Mouse (Mus musculus): ENCODE results near the gene Wwc2. TPM values are rescaled to one million over a fixed set of nuclear protein-coding genes. Genes with fewer than 3 reads are reported as not detected.

The Wwc2 gene
- 1 to 10 TPM; 3.6 to 4.2 TPM for total RNA-seq (2023)

DNA sequence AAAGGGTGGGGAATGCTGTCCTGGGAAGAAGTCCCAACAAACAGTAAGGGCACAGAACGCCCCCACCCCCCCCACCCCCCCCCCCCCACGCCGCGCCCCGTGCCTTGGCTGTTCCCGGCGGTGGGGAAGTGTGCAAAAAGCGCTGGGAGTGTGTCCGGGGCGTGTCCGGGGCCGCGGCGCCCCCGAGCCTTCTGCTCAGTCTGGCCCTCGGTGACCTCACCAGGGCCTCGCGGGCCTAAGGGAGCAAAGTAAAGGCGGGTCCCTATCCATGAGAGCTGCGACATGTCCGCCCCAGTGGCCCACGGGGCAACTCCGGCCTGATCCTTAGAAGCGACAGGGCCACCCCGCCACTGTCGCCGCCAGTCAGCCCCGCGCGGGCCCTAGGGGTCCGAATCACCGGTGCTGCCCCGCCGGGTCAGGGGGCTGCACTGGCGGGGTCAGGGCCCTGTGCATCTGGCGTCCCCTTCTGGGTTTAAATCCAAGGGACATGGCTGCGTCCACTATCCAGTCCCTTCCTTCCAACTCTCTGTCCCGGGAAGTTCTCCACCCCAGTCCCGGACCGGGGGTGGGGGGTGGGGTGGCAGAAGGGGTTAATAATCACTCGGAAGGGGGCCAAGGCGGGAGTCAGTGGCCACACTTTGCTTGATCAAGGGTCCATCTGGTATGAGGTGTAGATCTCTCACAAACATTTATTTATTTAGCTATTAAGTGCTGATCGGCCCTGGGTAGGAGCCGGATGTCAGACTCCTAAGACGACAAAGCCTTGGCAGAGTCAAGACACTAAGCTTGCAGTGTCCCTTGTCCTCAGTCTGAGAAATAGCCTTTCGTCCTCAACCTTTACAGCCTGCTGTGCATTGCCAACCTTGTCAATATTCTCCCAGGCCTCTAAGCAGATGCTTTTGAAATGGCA, at the start of gene Wwc2:
TSS of gene Wwc2 (minus strand) at position 14 of the 910 bp plus-strand sequence.

DNA sequence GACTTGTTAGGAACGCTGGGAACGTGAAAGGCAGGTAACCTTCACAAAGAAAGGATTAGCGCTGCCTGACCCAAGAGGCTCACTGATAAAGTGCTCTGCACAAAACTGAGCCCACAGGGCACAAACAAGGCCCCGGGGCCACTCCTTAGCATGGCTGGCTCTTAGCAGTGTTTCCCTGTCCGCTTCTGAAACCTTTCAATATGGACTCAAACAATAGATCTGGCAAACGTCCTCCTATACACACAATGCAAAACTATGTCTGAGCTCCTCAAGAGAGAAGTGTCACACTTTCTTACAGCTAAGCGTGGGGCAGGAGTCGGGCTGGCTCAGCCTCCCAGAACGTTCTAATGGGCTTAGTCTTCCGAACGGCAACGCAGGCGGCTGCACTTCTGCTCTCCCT, 166.5 kb downstream of the Wwc2 start, which contains the start of gene Cldn22:
TSS of gene Cldn22 (plus strand) at position 301 of the 400 bp plus-strand sequence.

DNA sequence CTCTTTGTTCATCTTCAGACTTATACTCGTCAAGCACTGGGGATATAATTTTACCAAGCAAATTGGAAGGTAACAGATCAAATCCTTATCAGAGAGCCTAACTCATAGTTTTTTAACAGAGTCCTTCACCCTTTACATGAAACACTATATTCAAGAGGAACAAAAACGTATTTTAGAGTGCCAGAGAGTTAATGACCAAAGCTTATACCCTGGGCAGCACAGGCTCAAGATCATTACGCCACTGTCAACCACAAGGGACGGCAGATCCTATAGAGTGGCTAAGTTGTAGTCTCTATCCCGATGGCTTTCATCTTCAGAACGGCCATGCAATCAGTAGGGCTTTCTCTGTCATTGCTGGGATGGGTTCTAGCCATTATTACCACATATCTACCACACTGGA, 168.9 kb downstream of the Wwc2 start, which contains the start of gene Cldn24:
TSS of gene Cldn24 (plus strand) at position 301 of the 400 bp plus-strand sequence.

Other genes starting within 250 kb of the Wwc2 start
- gene Cldn24, start 168.8 kb downstream of the Wwc2 start, total RNA-seq (2023) = not detected
- gene Cldn22, start 166.4 kb downstream of the Wwc2 start, total RNA-seq (2023) = not detected
- 1 to 10 TPM; 1.3 to 2.2 TPM for gene Dctd, start 108.2 kb upstream of the Wwc2 start, total RNA-seq (2023)